ENCODE assay signal across 10 mouse cellular contexts in the genomic region with DNA sequence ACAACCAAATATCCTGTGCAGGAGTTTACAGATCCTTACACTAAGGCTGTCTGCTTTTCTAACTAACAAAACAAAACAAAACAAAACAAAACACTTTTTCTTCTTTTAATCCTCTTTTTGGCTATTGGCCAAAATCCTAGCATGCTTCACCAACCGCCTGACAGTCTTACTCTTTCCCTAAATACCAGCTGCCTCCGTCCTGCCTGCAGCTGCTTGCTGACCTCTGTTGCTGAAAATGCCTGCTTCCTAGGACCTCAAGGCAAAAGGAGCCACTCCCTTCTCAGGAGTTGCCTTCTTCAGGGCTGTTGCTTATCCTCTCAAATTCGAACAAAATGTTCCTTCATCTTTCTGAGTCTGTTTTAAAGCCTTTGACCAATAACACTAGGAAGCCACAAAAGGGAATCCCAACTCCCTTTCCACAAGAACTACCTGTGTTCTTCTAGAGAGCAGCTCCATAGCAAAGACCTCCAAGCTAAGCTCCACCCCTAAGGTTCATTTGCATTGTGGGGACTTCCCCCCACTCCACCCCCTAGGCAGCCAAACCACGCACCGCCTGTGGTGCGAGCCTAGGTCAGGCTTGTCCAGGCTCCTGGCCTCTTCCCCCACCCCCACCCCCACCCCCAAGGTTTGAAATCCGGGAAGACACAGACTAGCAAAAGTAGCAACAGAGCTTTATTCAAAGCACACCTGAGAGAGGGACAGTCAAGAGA. TPM values are rescaled to one million over a fixed set of nuclear protein-coding genes. Genes with fewer than 3 reads are reported as not detected.
A peak's percentile ranks its signal among the peaks of the same experiment; 100 is the strongest.
DNase-seq lines count a peak whose midpoint lies in the region; ATAC-seq and TF ChIP-seq lines count a peak whose summit lies in the region.
"Had no signal": no experiment of that assay in that cellular context is flagged by ENCODE, and none has a peak within 500 bp of the region (broad histone marks: within the 10 kb centered on the region; RNA-seq: fewer than 3 reads in every experiment).

No protein-coding gene starts in this region.

- peak; percentile 43 for DNase-seq in heart, postnatal 0 days (ENCODE audit: low spot score)
- DNase-seq in heart, postnatal 14 days = no peak
- peak; percentile 87 for DNase-seq in A20 (ENCODE audit: low read depth, low spot score)
- DNase-seq in ZHBTc4 (ENCODE audit: low read depth, low spot score) = peak; percentile 76
- DNase-seq in liver, embryonic 13.5 days = no peak
- no peak for DNase-seq in right cerebral cortex, postnatal 36 days (ENCODE audit: low spot score in 2 of 2)
- DNase-seq in ovary, postnatal 14 days (ENCODE audit: low spot score) = no peak
- no peak for DNase-seq in frontal cortex, postnatal 10 days (ENCODE audit: low spot score in 2 of 2)

- no peak for TF ChIP-seq EP300 in heart, postnatal 0 days (IDR thresholded peaks at IDR 0.05; ENCODE audit: low read depth)

- H3K4me3 ChIP-seq in heart, postnatal 0 days (ENCODE audit: low read depth, low read length) = no peak overlapping the region
- H3K4me3 ChIP-seq in liver, embryonic 13.5 days (replicated peaks) = no peak overlapping the region
- H3K4me3 ChIP-seq: erythroblast, embryonic 14.5 days; heart, embryonic 12.5 days had no signal

- intact Hi-C loops in heart, postnatal 14 days (cut with DNase I) = no loop called here

- no peaks in the 10 kb centered on the region for H3K27me3 ChIP-seq in heart, postnatal 0 days (ENCODE audit: control insufficient read depth, insufficient read depth, low read length)
- H3K27me3 ChIP-seq in liver, embryonic 13.5 days = no peaks in the 10 kb centered on the region
- H3K27me3 ChIP-seq: heart, embryonic 12.5 days had no signal

- peaks cover 8% of the 10 kb centered on the region for H3K9me3 ChIP-seq in heart, postnatal 0 days (replicated peaks; ENCODE audit: control insufficient read depth, low read length)
- peaks cover 4% of the 10 kb centered on the region for H3K9me3 ChIP-seq in liver, embryonic 13.5 days (replicated peaks)

- H3K4me2 ChIP-seq in heart, postnatal 0 days (ENCODE audit: low read depth, low read length) = no peak overlapping the region
- peak overlapping the region; percentile 39 for H3K4me2 ChIP-seq in liver, embryonic 13.5 days
- H3K4me2 ChIP-seq: heart, embryonic 12.5 days had no signal

- no peaks in the 10 kb centered on the region for H3K36me3 ChIP-seq in heart, postnatal 0 days (replicated peaks; ENCODE audit: control insufficient read depth, insufficient read depth, low read length)
- H3K36me3 ChIP-seq in liver, embryonic 13.5 days = no peaks in the 10 kb centered on the region
- H3K36me3 ChIP-seq: heart, embryonic 12.5 days had no signal

- peaks cover 14% of the 10 kb centered on the region for H3K4me1 ChIP-seq in heart, postnatal 0 days (ENCODE audit: control insufficient read depth, insufficient read depth)
- peaks cover 14% of the 10 kb centered on the region for H3K4me1 ChIP-seq in liver, embryonic 13.5 days (replicated peaks)

- TF ChIP-seq CTCF in heart, postnatal 0 days (IDR thresholded peaks at IDR 0.05; ENCODE audit: low read depth) = no peak

- H3K9ac ChIP-seq in heart, postnatal 0 days (replicated peaks; ENCODE audit: low read depth, low read length) = no peak overlapping the region
- no peak overlapping the region for H3K9ac ChIP-seq in liver, embryonic 13.5 days
- H3K9ac ChIP-seq: heart, embryonic 12.5 days had no signal

- no peak for ATAC-seq in heart, postnatal 0 days (ENCODE audit: insufficient read depth, low read depth)
- ATAC-seq in liver, embryonic 13.5 days (ENCODE audit: low read depth) = no peak

- 16% methylated on average over 7 of the region's 7 CpGs for WGBS in heart, postnatal 0 days
- WGBS in liver, embryonic 13.5 days (ENCODE audit: insufficient replicate concordance) = 8% methylated on average over 7 of the region's 7 CpGs

- H3K27ac ChIP-seq in heart, postnatal 0 days (ENCODE audit: low read depth) = peak overlapping the region; percentile 13; the same call in 1 of the 2 replicates
- no peak overlapping the region for H3K27ac ChIP-seq in liver, embryonic 13.5 days

RNA-seq across cellular contexts. Expression of a gene that starts 25.4 kb away (rescaled TPM):
- total RNA-seq in heart, postnatal 0 days (2014; rRNA removed; ENCODE audit: low replicate concordance) = 76.0 and 113 TPM in 2 replicates
- polyA plus RNA-seq in heart, postnatal 0 days (2015; fragmentation: Nextera tagmentation; extraction: Ambion mirVana) = 131 and 138 TPM in 2 replicates
- 100 to 1,000 TPM; 140 to 155 TPM for total RNA-seq in heart, postnatal 14 days (2021)
- polyA plus RNA-seq in liver, embryonic 13.5 days (2015; fragmentation: Nextera tagmentation; extraction: Ambion mirVana) = 61.1 and 80.0 TPM in 2 replicates

RNA-seq across cellular contexts. Expression of a gene that starts 54.4 kb away (rescaled TPM):
- total RNA-seq in heart, postnatal 0 days (2014; rRNA removed; ENCODE audit: low replicate concordance) = 4.5 TPM in 1 of 2 replicates, not detected in the other
- polyA plus RNA-seq in heart, postnatal 0 days (2015; fragmentation: Nextera tagmentation; extraction: Ambion mirVana) = 5.9 and 6.5 TPM in 2 replicates
- 1 to 10 TPM; 1.6 to 3.0 TPM for total RNA-seq in heart, postnatal 14 days (2021)
- not detected in 2 replicates for polyA plus RNA-seq in liver, embryonic 13.5 days (2015; fragmentation: Nextera tagmentation; extraction: Ambion mirVana)
- polyA plus RNA-seq: erythroblast, embryonic 14.5 days had no signal

RNA-seq across cellular contexts. Expression of a gene that starts 54.5 kb away (rescaled TPM):
- total RNA-seq in heart, postnatal 0 days (2014; rRNA removed; ENCODE audit: low replicate concordance) = 91.6 and 105 TPM in 2 replicates
- polyA plus RNA-seq in heart, postnatal 0 days (2015; fragmentation: Nextera tagmentation; extraction: Ambion mirVana) = 72.4 TPM in 2 replicates
- 10 to 100 TPM; 42.8 to 45.3 TPM for total RNA-seq in heart, postnatal 14 days (2021)
- 9.8 and 11.2 TPM in 2 replicates for polyA plus RNA-seq in liver, embryonic 13.5 days (2015; fragmentation: Nextera tagmentation; extraction: Ambion mirVana)

Comparison
In these comparisons a context has a peak if more than half of its experiments do, and no peak if none do; other contexts are left out.
1. DNase-seq: peak in heart, postnatal 0 days (single experiment), A20 (single experiment) and ZHBTc4 (single experiment); none in heart, postnatal 14 days (0 of 2), liver, embryonic 13.5 days (single experiment), right cerebral cortex, postnatal 36 days (0 of 2), ovary, postnatal 14 days (single experiment) and frontal cortex, postnatal 10 days (0 of 2).